Mouse (Mus musculus): ENCODE measurements around the gene Naa60.

GRCm38 (mm10) chr16:3929151-3929550 is 57.0 kb downstream of the Naa60 start:
- TF ChIP-seq CTCF (IDR thresholded peaks at IDR 0.05; ENCODE audit: low read depth, low read length) (no peak), POLR2AphosphoS5 (IDR thresholded peaks at IDR 0.05; ENCODE audit: insufficient replicate concordance, low read depth, low read length) (no peak), GATA1 (IDR thresholded peaks at IDR 0.05; ENCODE audit: borderline replicate concordance, low read length) (no peak)
